Mouse (Mus musculus) layer of hippocampus, adult 9-10 months (tissue): ENCODE results near the gene Sis.

Experiments used
- DNase-seq: peaks from one replicate; pipeline ENCODE4 v3.0.0; 2022; ENCODE audit warnings: low spot score

Sis gene

GRCm38 (mm10) chr3:72967675-72968074 lies at the start of gene Sis:
Sis (minus strand) TSS chr3:72967863.
- DNase-seq: no peak

- no peak for DNase-seq
Observed at GRCm38 (mm10) chr3:73006045-73006444, 38.4 kb upstream of the Sis start.

GRCm38 (mm10) chr3:73002933-73003696 lies 35.5 kb upstream of the Sis start:
- DNase-seq: no peak

GRCm38 (mm10) chr3:72997517-72997916 lies 29.9 kb upstream of the Sis start:
- DNase-seq: no peak

- no peak for DNase-seq
Observed at GRCm38 (mm10) chr3:72990992-72991391, 23.3 kb upstream of the Sis start.

- DNase-seq: no peak
Observed at GRCm38 (mm10) chr3:72976602-72977001, 8.9 kb upstream of the Sis start.

- no peak for DNase-seq
Observed at GRCm38 (mm10) chr3:72918919-72919526, 48.6 kb downstream of the Sis start.

- DNase-seq: no peak
Observed at GRCm38 (mm10) chr3:72882501-72882900, 85.2 kb downstream of the Sis start.

GRCm38 (mm10) chr3:72868141-72868540 lies 99.5 kb downstream of the Sis start:
- DNase-seq: no peak

GRCm38 (mm10) chr3:72858738-72859137 lies 108.9 kb downstream of the Sis start:
- DNase-seq: no peak

- no peak for DNase-seq
Observed at GRCm38 (mm10) chr3:72855405-72855804, 112.3 kb downstream of the Sis start.

- DNase-seq: no peak
Observed at GRCm38 (mm10) chr3:72840641-72841040, 127.0 kb downstream of the Sis start.
